Mouse (Mus musculus) embryonic facial prominence, embryonic 11.5 days (tissue): ENCODE results near the gene 1700125H20Rik. TPM values are rescaled to one million over a fixed set of nuclear protein-coding genes. Genes with fewer than 3 reads are reported as not detected.

Experiments used
- ATAC-seq: fragments of 200-750 bp; cut with Nextera tagmentation; replicated peaks from 2 replicates; pipeline ENCODE4 v1.8.0; 2017; ENCODE audit warnings: low read depth; ENCODE audit not compliant: insufficient number of reproducible peaks, low FRiP score, low TSS enrichment
- DNase-seq: peaks from one replicate; pipeline ENCODE4 v3.0.0-alpha.2; 2015; ENCODE audit warnings: low spot score
- H3K27ac ChIP-seq: fragments of 300-500 bp; sonication (generic); replicated peaks from 2 replicates; pipeline ENCODE4 v1.5.1; 2014; ENCODE audit warnings: mild to moderate bottlenecking, low read depth, low read length, control low read depth
- H3K27me3 ChIP-seq: fragments of 300-500 bp; sonication (generic); 2 replicates; pipeline ENCODE4 v1.6.1; 2014; ENCODE audit warnings: mild to moderate bottlenecking, low read length, moderate library complexity, mixed read lengths; ENCODE audit not compliant: control insufficient read depth, insufficient read depth
- H3K36me3 ChIP-seq: fragments of 300-500 bp; sonication (generic); replicated peaks from 2 replicates; pipeline ENCODE4 v1.6.1; 2014; ENCODE audit warnings: low read depth, mild to moderate bottlenecking, low read length, moderate library complexity, mixed read lengths; ENCODE audit not compliant: control insufficient read depth, insufficient read depth
- H3K4me1 ChIP-seq: fragments of 300-500 bp; sonication (generic); 2 replicates; pipeline ENCODE4 v1.6.1; 2014; ENCODE audit warnings: low read length, mixed read lengths; ENCODE audit not compliant: control insufficient read depth, insufficient read depth
- H3K4me2 ChIP-seq: fragments of 300-500 bp; sonication (generic); 2 replicates; pipeline ENCODE4 v1.6.1; 2014; ENCODE audit warnings: low read depth, mild to moderate bottlenecking, control low read depth, low read length, moderate library complexity
- H3K4me3 ChIP-seq: fragments of 300-500 bp; sonication (generic); 2 replicates; pipeline ENCODE4 v1.5.1; 2014; ENCODE audit warnings: low read depth, low read length, control low read depth
- H3K9ac ChIP-seq: fragments of 300-500 bp; sonication (generic); replicated peaks from 2 replicates; pipeline ENCODE4 v1.6.1; 2014; ENCODE audit warnings: mild to moderate bottlenecking, control low read depth, low read length
- H3K9me3 ChIP-seq: fragments of 300-500 bp; sonication (generic); replicated peaks from 2 replicates; pipeline ENCODE4 v1.6.1; 2016; ENCODE audit warnings: mild to moderate bottlenecking, low read length, inconsistent platforms, mixed read lengths; ENCODE audit not compliant: control insufficient read depth
- WGBS: fragments of 180-500 bp; shearing (Covaris S2); extraction: QIAGEN DNeasy Blood & Tissue Kit; methylation state at CpG from one replicate; pipeline ENCODE4 v1.1.7; 2014; 5-methylcytosine and 5-hydroxymethylcytosine counted together
- polyA plus RNA-seq: library from polyadenylated mRNA; unstranded; fragments of >200 nt; fragmentation: Nextera tagmentation; extraction: Ambion mirVana; gene quantifications from 2 replicates; pipeline ENCODE4 v1.2.1, GENCODE M21; 2014

The 1700125H20Rik gene
- polyA plus RNA-seq, 1 experiment from 2014 or later = not detected

- Histone ChIP-seq H3K27me3 (no peaks in the 10 kb centered on the region), H3K36me3 (no peaks in the 10 kb centered on the region; the same call in 1 of the 2 replicates), H3K4me1 (no peaks in the 10 kb centered on the region), H3K9me3 (no peaks in the 10 kb centered on the region), H3K27ac (no peak overlapping the region), H3K9ac (no peak overlapping the region), H3K4me3 (no peak overlapping the region), H3K4me2 (no peak overlapping the region)
- ATAC-seq (no peak), DNase-seq (no peak)
- 74% methylated on average over 6 of the region's 6 CpGs for WGBS
Measured at GRCm38 (mm10) chr11:85177761-85178160, 7.6 kb downstream of the 1700125H20Rik start.

- Histone ChIP-seq H3K9ac (no peak overlapping the region), H3K4me3 (no peak overlapping the region), H3K4me2 (no peak overlapping the region), H3K27me3 (no peaks in the 10 kb centered on the region), H3K36me3 (no peaks in the 10 kb centered on the region), H3K9me3 (no peaks in the 10 kb centered on the region), H3K27ac (no peak overlapping the region), H3K4me1 (no peaks in the 10 kb centered on the region)
- DNase-seq (no peak), ATAC-seq (no peak)
- WGBS = 82% methylated on average over 4 of the region's 4 CpGs
Measured at GRCm38 (mm10) chr11:85178413-85178812, 8.2 kb downstream of the 1700125H20Rik start.

GRCm38 (mm10) chr11:85182617-85183283 lies 12.5 kb downstream of the 1700125H20Rik start:
- no peaks in the 10 kb centered on the region for H3K9me3 ChIP-seq
- peak overlapping the region; percentile 29 for H3K4me3 ChIP-seq
- peak overlapping the region; percentile 49 for H3K4me2 ChIP-seq
- DNase-seq (peak; percentile 92), ATAC-seq (peak; percentile 94)
- no peaks in the 10 kb centered on the region for H3K27me3 ChIP-seq
- H3K4me1 ChIP-seq = no peaks in the 10 kb centered on the region
- H3K36me3 ChIP-seq = no peaks in the 10 kb centered on the region
- 4% methylated on average over 20 of the region's 20 CpGs for WGBS
- peak overlapping the region; percentile 46 for H3K9ac ChIP-seq
- no peak overlapping the region for H3K27ac ChIP-seq

GRCm38 (mm10) chr11:85183284-85183779 lies 13.1 kb downstream of the 1700125H20Rik start:
- H3K4me2 ChIP-seq = peak overlapping the region; percentile 49
- H3K36me3 ChIP-seq = no peaks in the 10 kb centered on the region
- DNase-seq (no peak), ATAC-seq (0 out of 2 replicates have a peak, but pooled peaks have one; percentile 19)
- WGBS = 30% methylated on average over 13 of the region's 13 CpGs
- H3K27me3 ChIP-seq = no peaks in the 10 kb centered on the region
- H3K4me1 ChIP-seq = no peaks in the 10 kb centered on the region
- H3K9ac ChIP-seq = peak overlapping the region; percentile 46
- no peaks in the 10 kb centered on the region for H3K9me3 ChIP-seq
- peak overlapping the region; percentile 29 for H3K4me3 ChIP-seq
- no peak overlapping the region for H3K27ac ChIP-seq

- Histone ChIP-seq H3K4me1 (no peaks in the 10 kb centered on the region), H3K9ac (no peak overlapping the region), H3K27ac (no peak overlapping the region), H3K4me3 (no peak overlapping the region), H3K27me3 (no peaks in the 10 kb centered on the region), H3K4me2 (no peak overlapping the region), H3K9me3 (no peaks in the 10 kb centered on the region), H3K36me3 (no peaks in the 10 kb centered on the region; the same call in 1 of the 2 replicates)
- DNase-seq = peak; percentile 66
- WGBS = 72% methylated on average over 5 of the region's 5 CpGs
- ATAC-seq = no peak
Measured at GRCm38 (mm10) chr11:85184082-85184481, 13.9 kb downstream of the 1700125H20Rik start.

- no peak overlapping the region for H3K9ac ChIP-seq
- DNase-seq (no peak), ATAC-seq (no peak)
- 90% methylated on average over 6 of the region's 6 CpGs for WGBS
- H3K9me3 ChIP-seq = no peaks in the 10 kb centered on the region
- H3K4me1 ChIP-seq = no peaks in the 10 kb centered on the region
- H3K27me3 ChIP-seq = no peaks in the 10 kb centered on the region
- H3K4me2 ChIP-seq = no peak overlapping the region
- no peak overlapping the region for H3K4me3 ChIP-seq
- H3K27ac ChIP-seq = no peak overlapping the region
- H3K36me3 ChIP-seq = no peaks in the 10 kb centered on the region; the same call in 1 of the 2 replicates
Measured at GRCm38 (mm10) chr11:85184839-85185238, 14.6 kb downstream of the 1700125H20Rik start.

- no peak for DNase-seq
- 95% methylated on average over 4 of the region's 4 CpGs for WGBS
Measured at GRCm38 (mm10) chr11:85189110-85189509, 18.9 kb downstream of the 1700125H20Rik start.

GRCm38 (mm10) chr11:85190741-85191140 lies 20.5 kb downstream of the 1700125H20Rik start:
- H3K36me3 ChIP-seq = peaks cover 7% of the 10 kb centered on the region
- H3K4me3 ChIP-seq = no peak overlapping the region
- no peak overlapping the region for H3K9ac ChIP-seq
- H3K27me3 ChIP-seq = no peaks in the 10 kb centered on the region
- no peaks in the 10 kb centered on the region for H3K9me3 ChIP-seq
- DNase-seq = no peak
- H3K4me1 ChIP-seq = no peaks in the 10 kb centered on the region
- no peak overlapping the region for H3K4me2 ChIP-seq
- H3K27ac ChIP-seq = no peak overlapping the region
- 90% methylated on average over 12 of the region's 12 CpGs for WGBS
- no peak for ATAC-seq

More at GRCm38 (mm10) chr11:85189110-85189509, 18.9 kb downstream of the 1700125H20Rik start:
- Histone ChIP-seq H3K4me3 (no peak overlapping the region), H3K27me3 (no peaks in the 10 kb centered on the region), H3K9me3 (no peaks in the 10 kb centered on the region), H3K27ac (no peak overlapping the region), H3K4me2 (no peak overlapping the region), H3K9ac (no peak overlapping the region), H3K4me1 (no peaks in the 10 kb centered on the region), H3K36me3 (peaks cover 7% of the 10 kb centered on the region)
- ATAC-seq = no peak
